Mouse (Mus musculus): ENCODE measurements at regions not wholly inside any gene's neighbourhood (a gene's known extent, or its start where the extent isn't known, plus 50 kb on each side); places are given as distances from the start of the nearest gene placed in this dataset.

DNA sequence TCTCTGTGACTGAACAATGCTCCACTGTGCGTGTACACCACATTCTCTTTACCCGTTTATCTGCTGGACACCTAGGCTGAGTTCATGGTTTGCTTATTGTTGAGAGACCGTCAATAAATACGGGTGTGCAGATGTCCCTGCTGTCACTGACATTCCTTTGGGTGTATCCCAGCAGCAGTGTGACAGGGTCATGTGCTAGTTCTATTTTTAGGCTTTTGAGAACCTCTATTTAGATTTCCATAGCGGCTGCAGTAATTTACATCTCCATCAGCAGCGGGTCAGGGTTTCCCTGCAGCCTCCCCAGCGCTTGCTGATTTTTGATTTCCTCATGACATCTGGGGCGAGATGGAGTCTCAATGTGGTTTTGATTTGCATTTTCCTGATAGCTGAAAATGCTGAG, 162.1 kb upstream of the Klf14 start:
- Histone ChIP-seq H3K4me3 (replicated peaks; ENCODE audit: extremely low read depth, low read depth, low read length) (no peak overlapping the region), H3K4me1 (ENCODE audit: control insufficient read depth, insufficient read depth, low read length) (peaks cover 16% of the 10 kb centered on the region)
- no peak for DNase-seq
- 64% methylated on average over 8 of the region's 8 CpGs for WGBS
- no peak for TF ChIP-seq CTCF (IDR thresholded peaks at IDR 0.05; ENCODE audit: insufficient read depth, low read length)
- TF ChIP-seq POLR2A (IDR thresholded peaks at IDR 0.05; ENCODE audit: borderline replicate concordance, extremely low read depth, low read depth, low read length), result no peak

DNA sequence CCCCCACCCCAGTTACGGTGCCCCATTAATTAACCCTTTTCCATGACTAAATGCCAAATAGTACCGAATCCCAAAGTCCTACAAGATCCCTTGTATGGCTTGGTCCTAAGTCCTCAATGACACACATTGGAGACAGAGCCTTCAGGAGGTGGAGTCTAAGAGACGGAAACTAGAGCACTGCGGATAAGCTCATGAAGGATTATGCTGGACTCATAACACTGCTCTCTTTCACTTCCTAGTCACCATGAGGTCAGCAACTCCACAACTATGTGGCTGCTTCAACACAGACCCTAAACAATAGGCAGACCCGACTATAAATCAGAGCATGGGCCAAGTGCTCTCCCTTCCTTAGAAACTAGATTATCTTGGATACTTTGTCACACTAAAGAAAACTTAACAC, 164.0 kb upstream of the Klf14 start:
- H3K4me3 ChIP-seq (replicated peaks; ENCODE audit: extremely low read depth, low read depth, low read length), result no peak overlapping the region
- DNase-seq, result no peak
- whole genome bisulfite sequencing, result 67% methylated on average over 5 of the region's 5 CpGs

DNA sequence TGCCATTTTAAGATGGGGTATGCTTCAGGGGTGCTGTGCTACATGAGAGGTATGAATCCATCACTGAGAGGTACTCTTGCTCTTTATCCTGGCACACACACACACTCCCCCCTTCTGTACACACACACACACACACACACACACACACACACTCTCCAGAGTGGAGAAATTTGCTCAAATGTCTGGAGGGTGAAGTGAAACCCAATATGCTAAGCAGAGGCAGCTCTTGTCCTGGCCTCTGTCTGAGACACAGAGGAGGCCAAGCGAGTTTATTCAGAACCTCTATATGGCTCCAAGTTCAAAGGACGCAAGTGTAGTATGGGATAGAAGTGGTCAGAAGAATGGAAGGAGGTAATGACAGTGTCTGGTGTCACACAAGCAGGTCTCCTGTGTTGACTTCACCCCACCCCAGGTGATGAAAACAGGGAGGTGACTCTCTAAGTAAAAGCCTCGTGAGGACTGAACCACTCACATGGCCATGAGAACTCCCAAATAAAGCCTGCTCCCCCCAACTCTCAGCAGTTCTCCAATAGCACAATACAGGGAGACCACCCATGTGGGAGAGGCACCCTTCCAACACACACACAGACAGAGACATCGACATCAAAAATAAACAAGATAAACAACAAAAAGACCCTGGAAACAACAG, 164.6 kb upstream of the Klf14 start:
- peaks cover 18% of the 10 kb centered on the region for H3K4me1 ChIP-seq (ENCODE audit: control insufficient read depth, insufficient read depth, low read length)
- no peak for TF ChIP-seq CTCF (IDR thresholded peaks at IDR 0.05; ENCODE audit: insufficient read depth, low read length)
- DNase-seq, result no peak
- no peak overlapping the region for H3K4me3 ChIP-seq (replicated peaks; ENCODE audit: extremely low read depth, low read depth, low read length)
- WGBS, result 68% methylated on average over 4 of the region's 4 CpGs

More for the DNA sequence above, 164.0 kb upstream of the Klf14 start:
- peaks cover 18% of the 10 kb centered on the region for H3K4me1 ChIP-seq (ENCODE audit: control insufficient read depth, insufficient read depth, low read length)
- TF ChIP-seq CTCF (IDR thresholded peaks at IDR 0.05; ENCODE audit: insufficient read depth, low read length), result no peak
- TF ChIP-seq POLR2A (IDR thresholded peaks at IDR 0.05; ENCODE audit: borderline replicate concordance, extremely low read depth, low read depth, low read length), result no peak

DNA sequence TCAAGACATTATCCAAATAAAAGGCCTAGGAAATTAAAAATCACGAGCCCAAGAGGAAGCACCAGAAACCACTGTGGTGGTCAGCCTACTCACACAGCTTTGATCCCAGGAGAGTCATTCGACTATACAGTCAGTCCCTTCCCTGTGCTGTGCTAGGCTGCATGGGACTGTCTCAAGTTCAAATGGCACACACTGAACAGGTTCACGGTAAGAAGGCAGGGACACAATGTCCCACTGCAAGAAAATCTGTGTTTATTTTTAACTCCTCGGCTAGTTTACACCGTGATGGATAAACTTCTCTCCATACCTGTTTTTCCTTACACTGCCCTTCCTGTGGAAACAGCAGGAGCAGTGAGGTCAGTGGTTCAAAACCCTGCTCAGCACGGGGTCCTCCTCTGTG, 165.2 kb upstream of the Klf14 start:
- WGBS, result 54% methylated on average over 6 of the region's 6 CpGs
- no peak overlapping the region for H3K4me3 ChIP-seq (replicated peaks; ENCODE audit: extremely low read depth, low read depth, low read length)
- TF ChIP-seq CTCF (IDR thresholded peaks at IDR 0.05; ENCODE audit: insufficient read depth, low read length) (no peak), POLR2A (IDR thresholded peaks at IDR 0.05; ENCODE audit: borderline replicate concordance, extremely low read depth, low read depth, low read length) (no peak)
- no peak for DNase-seq
- peaks cover 18% of the 10 kb centered on the region for H3K4me1 ChIP-seq (ENCODE audit: control insufficient read depth, insufficient read depth, low read length)

DNA sequence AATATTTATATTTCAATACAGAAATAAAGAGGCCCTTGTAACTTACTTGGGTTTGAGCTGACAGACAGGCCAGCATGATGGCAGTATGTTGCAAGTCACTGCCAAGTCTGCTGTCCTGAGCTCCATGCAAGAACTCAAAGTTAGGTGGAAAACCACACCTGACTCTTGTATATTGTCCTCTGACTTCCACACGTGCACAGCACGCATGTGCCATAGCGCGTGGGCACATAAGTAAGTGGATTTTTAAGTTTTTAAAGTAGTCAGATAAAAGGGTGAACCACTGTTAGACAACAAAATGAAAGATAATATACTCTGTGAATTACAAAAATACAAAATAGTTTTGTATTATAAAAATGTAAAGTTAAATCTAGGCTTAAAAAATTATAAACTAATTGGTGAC, 166.0 kb upstream of the Klf14 start:
- no peak for DNase-seq
- H3K4me3 ChIP-seq (replicated peaks; ENCODE audit: extremely low read depth, low read depth, low read length), result no peak overlapping the region
- 79% methylated on average over 4 of the region's 4 CpGs for WGBS

DNA sequence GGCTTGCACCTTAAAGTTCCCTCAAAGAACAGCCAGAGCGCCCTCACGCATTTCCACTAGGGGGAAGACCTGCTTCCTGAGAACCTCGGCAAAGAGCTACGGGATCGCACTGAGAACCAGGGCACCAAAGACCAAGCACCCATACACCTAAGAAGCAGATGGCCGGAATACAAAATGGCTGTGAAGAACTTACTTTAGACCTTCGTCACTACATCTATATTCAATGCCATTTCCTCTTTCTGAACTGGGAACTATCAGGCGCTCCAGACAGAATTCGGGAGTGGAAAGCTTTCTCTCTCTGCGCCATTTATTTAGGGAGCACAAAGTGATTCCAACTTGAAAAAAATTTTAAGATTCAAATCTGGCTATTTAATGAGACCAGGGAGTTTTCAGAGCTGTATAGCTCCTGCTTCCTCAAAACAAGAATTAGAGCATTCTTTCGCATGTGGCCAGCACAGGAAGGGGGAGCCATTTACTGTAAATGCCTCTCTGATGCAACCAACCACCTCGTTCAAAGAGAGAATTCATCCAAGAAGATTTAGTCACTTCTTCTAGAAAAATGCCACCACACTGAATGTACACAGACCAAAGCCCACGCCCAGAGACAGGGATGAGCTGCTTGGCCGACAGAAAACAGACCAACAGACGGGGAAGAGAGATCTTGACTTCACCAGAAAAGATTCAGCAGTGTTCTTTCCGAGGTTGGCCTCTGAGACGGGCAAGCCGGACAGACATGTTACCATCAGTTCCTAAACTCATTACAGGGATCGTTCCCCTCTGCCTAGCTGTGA, 166.6 kb upstream of the Klf14 start:
- TF ChIP-seq POLR2A (IDR thresholded peaks at IDR 0.05; ENCODE audit: borderline replicate concordance, extremely low read depth, low read depth, low read length), result no peak
- peak; percentile 55 for TF ChIP-seq CTCF (IDR thresholded peaks at IDR 0.05; ENCODE audit: insufficient read depth, low read length)
- H3K4me1 ChIP-seq (ENCODE audit: control insufficient read depth, insufficient read depth, low read length), result peaks cover 21% of the 10 kb centered on the region
- DNase-seq, result no peak
- 43% methylated on average over 19 of the region's 19 CpGs for WGBS
- H3K4me3 ChIP-seq (replicated peaks; ENCODE audit: extremely low read depth, low read depth, low read length), result peak overlapping the region; percentile 15

More for the DNA sequence above, 166.0 kb upstream of the Klf14 start:
- H3K4me1 ChIP-seq (ENCODE audit: control insufficient read depth, insufficient read depth, low read length), result peaks cover 19% of the 10 kb centered on the region
- TF ChIP-seq POLR2A (IDR thresholded peaks at IDR 0.05; ENCODE audit: borderline replicate concordance, extremely low read depth, low read depth, low read length), result no peak
- no peak for TF ChIP-seq CTCF (IDR thresholded peaks at IDR 0.05; ENCODE audit: insufficient read depth, low read length)

DNA sequence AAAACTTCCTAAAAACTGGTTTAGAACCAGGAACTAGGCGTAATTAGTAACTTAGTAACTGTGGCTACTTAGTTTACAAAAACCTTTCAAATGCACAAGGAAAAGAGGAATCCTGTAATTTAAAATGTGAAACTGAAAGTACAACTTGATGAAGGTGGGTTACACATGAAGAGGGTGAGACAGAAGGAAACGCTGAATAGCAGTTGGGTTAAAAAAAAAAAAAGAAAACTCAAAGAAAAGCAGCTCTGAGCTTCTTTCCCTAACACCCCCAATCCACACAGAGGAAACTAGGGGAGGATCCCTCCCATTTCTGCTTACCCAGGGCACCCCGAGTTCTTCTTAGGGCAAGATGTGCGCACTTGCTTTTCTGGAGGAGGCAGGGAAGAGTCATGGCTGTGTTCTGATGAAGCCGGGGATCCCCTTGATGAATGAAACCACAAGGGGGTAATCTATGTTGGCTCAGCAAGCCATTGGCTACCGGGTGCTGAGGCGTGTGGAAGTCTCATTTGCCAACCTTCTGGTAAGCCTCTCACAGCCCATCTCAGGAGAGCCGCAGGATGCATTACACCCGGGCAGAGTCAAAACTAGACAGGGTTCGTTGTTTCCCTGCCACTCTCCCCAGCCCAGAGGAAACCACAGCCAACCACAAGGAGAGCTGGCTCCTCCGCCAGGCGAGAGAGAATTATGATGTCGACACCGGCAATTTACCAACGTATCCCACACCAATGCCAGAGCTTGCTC, 167.4 kb upstream of the Klf14 start:
- no peak for DNase-seq
- Histone ChIP-seq H3K4me3 (replicated peaks; ENCODE audit: extremely low read depth, low read depth, low read length) (peak overlapping the region; percentile 42), H3K4me1 (ENCODE audit: control insufficient read depth, insufficient read depth, low read length) (peaks cover 21% of the 10 kb centered on the region)
- TF ChIP-seq CTCF (IDR thresholded peaks at IDR 0.05; ENCODE audit: insufficient read depth, low read length) (no peak), POLR2A (IDR thresholded peaks at IDR 0.05; ENCODE audit: borderline replicate concordance, extremely low read depth, low read depth, low read length) (no peak)
- 52% methylated on average over 15 of the region's 15 CpGs for WGBS

DNA sequence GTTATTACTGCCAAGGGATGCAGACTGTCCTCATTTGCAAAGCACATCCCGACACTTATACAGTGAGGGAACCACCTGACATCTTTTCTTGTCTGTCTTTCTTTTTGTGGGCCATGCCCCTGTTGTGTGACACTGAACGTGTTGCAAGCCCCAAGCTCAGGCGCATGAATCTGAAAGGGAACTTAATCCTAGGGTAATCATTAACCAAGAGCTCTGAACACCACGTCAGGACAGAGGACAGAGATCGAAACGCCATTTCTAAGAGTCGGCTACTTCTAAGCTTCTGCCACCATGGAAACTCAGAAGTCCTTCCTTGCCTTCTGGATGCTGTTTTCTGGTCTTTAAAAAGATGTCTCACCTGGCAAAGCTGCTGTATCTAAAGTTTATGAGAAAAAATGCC, 170.3 kb upstream of the Klf14 start:
- Histone ChIP-seq H3K4me1 (ENCODE audit: control insufficient read depth, insufficient read depth, low read length) (peaks cover 18% of the 10 kb centered on the region), H3K4me3 (replicated peaks; ENCODE audit: extremely low read depth, low read depth, low read length) (no peak overlapping the region)
- TF ChIP-seq POLR2A (IDR thresholded peaks at IDR 0.05; ENCODE audit: borderline replicate concordance, extremely low read depth, low read depth, low read length) (no peak), CTCF (IDR thresholded peaks at IDR 0.05; ENCODE audit: insufficient read depth, low read length) (no peak)
- DNase-seq, result no peak
- WGBS, result 73% methylated on average over 7 of the region's 7 CpGs

DNA sequence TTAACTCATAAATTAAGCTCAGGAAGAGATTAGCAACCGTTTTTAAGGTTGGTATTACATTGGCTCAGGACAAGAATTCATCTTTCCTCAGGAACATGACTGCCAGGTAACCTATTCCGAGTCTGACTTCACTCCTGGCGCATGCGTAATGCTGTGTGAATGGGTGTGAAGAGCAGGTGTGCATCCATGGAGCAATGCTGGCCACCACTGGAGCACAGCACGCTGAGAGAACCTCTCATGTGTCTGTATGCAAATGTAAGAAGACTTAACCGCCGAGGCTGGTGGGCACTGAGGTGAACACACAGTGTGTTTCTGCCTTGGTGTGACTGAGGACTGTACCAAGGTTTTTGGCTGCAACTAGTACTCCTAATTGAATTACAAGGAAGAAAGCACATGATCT, 171.1 kb upstream of the Klf14 start:
- Histone ChIP-seq H3K4me1 (ENCODE audit: control insufficient read depth, insufficient read depth, low read length) (peaks cover 21% of the 10 kb centered on the region), H3K4me3 (replicated peaks; ENCODE audit: extremely low read depth, low read depth, low read length) (no peak overlapping the region)
- DNase-seq, result no peak
- 72% methylated on average over 7 of the region's 7 CpGs for WGBS
- TF ChIP-seq POLR2A (IDR thresholded peaks at IDR 0.05; ENCODE audit: borderline replicate concordance, extremely low read depth, low read depth, low read length) (no peak), CTCF (IDR thresholded peaks at IDR 0.05; ENCODE audit: insufficient read depth, low read length) (no peak)

All from lung, adult 2 months (tissue).